Mouse (Mus musculus): ENCODE measurements around the gene Lrrc42. TPM values are rescaled to one million over a fixed set of nuclear protein-coding genes. Genes with fewer than 3 reads are reported as not detected.

Lrrc42 gene
- polyA plus RNA-seq, 1 experiment from 2014 or later: 111 TPM

GRCm38 (mm10) chr4:107248061-107248460, 5.3 kb downstream of the Lrrc42 start:
- no peak overlapping the region for H3K4me3 ChIP-seq (replicated peaks)
- H3K36me3 ChIP-seq: peaks cover 31% of the 10 kb centered on the region
- 96% methylated on average over 3 of the region's 3 CpGs for WGBS
- no peak overlapping the region for H3K4me2 ChIP-seq
- H3K9ac ChIP-seq (replicated peaks): no peak overlapping the region
- H3K27ac ChIP-seq: no peak overlapping the region
- H3K27me3 ChIP-seq: no peaks in the 10 kb centered on the region
- no peaks in the 10 kb centered on the region for H3K9me3 ChIP-seq
- no peak for ATAC-seq (ENCODE audit: insufficient number of reproducible peaks, insufficient read depth, low FRiP score, low TSS enrichment, low read depth)
- peaks cover 37% of the 10 kb centered on the region for H3K4me1 ChIP-seq (replicated peaks)

GRCm38 (mm10) chr4:107247110-107247509, 6.2 kb downstream of the Lrrc42 start:
- Histone ChIP-seq H3K4me2 (no peak overlapping the region), H3K4me1 (replicated peaks) (peaks cover 33% of the 10 kb centered on the region), H3K9ac (replicated peaks) (no peak overlapping the region), H3K27ac (no peak overlapping the region), H3K9me3 (no peaks in the 10 kb centered on the region), H3K27me3 (no peaks in the 10 kb centered on the region), H3K36me3 (peaks cover 38% of the 10 kb centered on the region), H3K4me3 (replicated peaks) (no peak overlapping the region)
- WGBS: 80% methylated on average over 9 of the region's 9 CpGs
- ATAC-seq (ENCODE audit: insufficient number of reproducible peaks, insufficient read depth, low FRiP score, low TSS enrichment, low read depth): no peak

DNA sequence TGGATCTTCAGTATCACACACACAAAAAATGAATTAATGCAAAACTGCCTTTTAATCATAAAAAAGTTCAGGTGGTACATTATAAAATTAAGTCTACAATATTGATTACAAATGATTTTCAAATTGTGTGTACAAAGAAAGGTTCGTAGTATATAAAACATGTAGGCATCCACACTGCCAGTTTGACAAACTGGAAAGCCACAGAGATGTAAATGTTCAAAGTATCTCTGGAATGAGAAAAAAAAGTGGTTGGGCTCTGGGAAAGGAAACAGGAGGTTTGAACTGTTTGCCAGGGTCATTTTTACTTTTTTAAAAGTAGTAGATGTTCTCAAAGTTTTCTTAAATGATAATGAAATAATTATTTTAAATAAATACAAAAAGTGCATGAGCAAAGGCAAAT, 7.3 kb downstream of the Lrrc42 start:
- H3K4me2 ChIP-seq: no peak overlapping the region
- no peaks in the 10 kb centered on the region for H3K27me3 ChIP-seq
- no peak overlapping the region for H3K9ac ChIP-seq (replicated peaks)
- peaks cover 24% of the 10 kb centered on the region for H3K4me1 ChIP-seq (replicated peaks)
- no peak for ATAC-seq (ENCODE audit: insufficient number of reproducible peaks, insufficient read depth, low FRiP score, low TSS enrichment, low read depth)
- H3K9me3 ChIP-seq: no peaks in the 10 kb centered on the region; the same call in 1 of the 2 replicates
- H3K4me3 ChIP-seq (replicated peaks): no peak overlapping the region
- 63% methylated on average over 1 of the region's 1 CpGs for WGBS
- no peak overlapping the region for H3K27ac ChIP-seq
- peaks cover 49% of the 10 kb centered on the region for H3K36me3 ChIP-seq

DNA sequence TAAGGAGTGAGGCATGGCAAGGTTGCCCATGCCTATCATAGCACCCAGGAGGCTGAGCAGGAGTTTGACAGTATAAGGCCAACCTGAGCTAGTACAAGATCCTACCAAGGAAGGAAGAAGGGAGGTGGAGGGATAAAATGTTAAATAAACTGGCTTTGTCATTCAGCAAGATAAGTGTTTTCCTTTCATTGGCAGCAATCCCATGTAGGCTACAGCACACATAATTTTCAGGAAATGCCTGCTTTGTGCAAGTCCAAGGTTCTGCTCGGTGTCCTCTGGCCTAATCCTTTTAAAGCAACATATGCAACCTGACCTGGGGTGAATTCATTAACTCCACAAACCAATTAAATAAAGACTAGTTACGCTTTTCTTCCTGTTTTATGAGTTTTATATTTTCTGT, 8.0 kb downstream of the Lrrc42 start:
- Histone ChIP-seq H3K4me2 (no peak overlapping the region), H3K36me3 (peaks cover 56% of the 10 kb centered on the region), H3K4me3 (replicated peaks) (no peak overlapping the region), H3K9ac (replicated peaks) (no peak overlapping the region), H3K9me3 (no peaks in the 10 kb centered on the region; the same call in 1 of the 2 replicates), H3K27me3 (no peaks in the 10 kb centered on the region), H3K4me1 (replicated peaks) (peaks cover 22% of the 10 kb centered on the region), H3K27ac (no peak overlapping the region)
- ATAC-seq (ENCODE audit: insufficient number of reproducible peaks, insufficient read depth, low FRiP score, low TSS enrichment, low read depth): no peak
- 34% methylated on average over 2 of the region's 2 CpGs for WGBS

- H3K9me3 ChIP-seq: no peaks in the 10 kb centered on the region; the same call in 1 of the 2 replicates
- H3K27ac ChIP-seq: no peak overlapping the region
- no peak overlapping the region for H3K4me3 ChIP-seq (replicated peaks)
- no peaks in the 10 kb centered on the region for H3K27me3 ChIP-seq
- H3K9ac ChIP-seq (replicated peaks): no peak overlapping the region
- WGBS: 76% methylated on average over 6 of the region's 6 CpGs
- ATAC-seq (ENCODE audit: insufficient number of reproducible peaks, insufficient read depth, low FRiP score, low TSS enrichment, low read depth): no peak
- H3K4me1 ChIP-seq (replicated peaks): peaks cover 14% of the 10 kb centered on the region
- peaks cover 72% of the 10 kb centered on the region for H3K36me3 ChIP-seq
- H3K4me2 ChIP-seq: no peak overlapping the region
Measured at GRCm38 (mm10) chr4:107243365-107244333, 9.7 kb downstream of the Lrrc42 start.

DNA sequence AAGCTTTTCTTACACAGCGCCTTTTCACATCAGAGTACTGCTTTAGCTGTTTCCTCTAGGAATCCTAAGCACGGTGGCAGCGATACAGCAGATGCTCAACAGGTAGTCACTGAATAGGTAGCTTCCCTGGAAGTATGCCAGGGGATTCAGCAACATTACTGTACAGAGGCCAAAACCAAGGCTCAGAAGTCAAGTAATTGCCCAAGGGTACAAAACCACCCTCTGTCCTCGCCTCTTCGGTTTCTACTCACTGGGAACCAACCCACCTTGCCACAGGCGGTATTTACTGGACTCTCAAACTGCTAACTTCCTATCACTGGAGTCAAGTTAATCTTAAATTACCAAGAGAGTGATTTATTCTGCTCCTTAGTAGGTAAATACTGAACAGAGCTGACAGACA, 13.1 kb downstream of the Lrrc42 start:
- peaks cover 2% of the 10 kb centered on the region; the same call in 1 of the 2 replicates for H3K4me1 ChIP-seq (replicated peaks)
- no peak overlapping the region for H3K9ac ChIP-seq (replicated peaks)
- 94% methylated on average over 6 of the region's 6 CpGs for WGBS
- H3K27ac ChIP-seq: no peak overlapping the region
- H3K4me2 ChIP-seq: no peak overlapping the region
- no peaks in the 10 kb centered on the region for H3K27me3 ChIP-seq
- no peak overlapping the region for H3K4me3 ChIP-seq (replicated peaks)
- H3K36me3 ChIP-seq: peaks cover 89% of the 10 kb centered on the region
- no peak for ATAC-seq (ENCODE audit: insufficient number of reproducible peaks, insufficient read depth, low FRiP score, low TSS enrichment, low read depth)
- no peaks in the 10 kb centered on the region; the same call in 1 of the 2 replicates for H3K9me3 ChIP-seq

DNA sequence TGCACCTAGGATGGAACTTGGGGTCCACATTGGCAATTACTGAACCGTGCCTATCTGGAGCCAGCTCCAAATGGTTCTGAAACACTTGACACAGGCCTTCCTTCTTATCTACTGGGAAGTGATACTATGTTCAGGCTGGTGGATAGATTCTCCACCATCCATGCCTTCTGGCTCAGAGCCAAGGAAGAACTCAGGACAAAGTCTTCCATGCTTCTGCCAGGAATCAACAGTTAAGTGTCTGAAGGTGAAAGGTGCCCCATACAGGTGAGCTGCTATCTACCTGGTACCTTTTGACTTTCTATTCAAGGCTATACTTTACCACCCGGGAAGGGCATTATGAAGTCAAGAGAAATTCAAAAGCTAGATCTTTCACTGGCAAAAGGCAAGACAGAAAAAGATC, 15.1 kb downstream of the Lrrc42 start:
- Histone ChIP-seq H3K9ac (replicated peaks) (no peak overlapping the region), H3K4me3 (replicated peaks) (no peak overlapping the region), H3K36me3 (peaks cover 93% of the 10 kb centered on the region), H3K4me1 (replicated peaks) (no peaks in the 10 kb centered on the region), H3K27ac (no peak overlapping the region), H3K27me3 (no peaks in the 10 kb centered on the region), H3K9me3 (no peaks in the 10 kb centered on the region; the same call in 1 of the 2 replicates), H3K4me2 (no peak overlapping the region)
- WGBS: 92% methylated on average over 2 of the region's 2 CpGs
- no peak for ATAC-seq (ENCODE audit: insufficient number of reproducible peaks, insufficient read depth, low FRiP score, low TSS enrichment, low read depth)

GRCm38 (mm10) chr4:107232219-107232618, 21.1 kb downstream of the Lrrc42 start:
- Histone ChIP-seq H3K9ac (replicated peaks) (no peak overlapping the region), H3K36me3 (peaks cover 68% of the 10 kb centered on the region), H3K27me3 (no peaks in the 10 kb centered on the region), H3K4me3 (replicated peaks) (no peak overlapping the region), H3K4me1 (replicated peaks) (no peaks in the 10 kb centered on the region), H3K4me2 (no peak overlapping the region), H3K9me3 (no peaks in the 10 kb centered on the region), H3K27ac (no peak overlapping the region)
- 36% methylated on average over 3 of the region's 3 CpGs for WGBS
- no peak for ATAC-seq (ENCODE audit: insufficient number of reproducible peaks, insufficient read depth, low FRiP score, low TSS enrichment, low read depth)

DNA sequence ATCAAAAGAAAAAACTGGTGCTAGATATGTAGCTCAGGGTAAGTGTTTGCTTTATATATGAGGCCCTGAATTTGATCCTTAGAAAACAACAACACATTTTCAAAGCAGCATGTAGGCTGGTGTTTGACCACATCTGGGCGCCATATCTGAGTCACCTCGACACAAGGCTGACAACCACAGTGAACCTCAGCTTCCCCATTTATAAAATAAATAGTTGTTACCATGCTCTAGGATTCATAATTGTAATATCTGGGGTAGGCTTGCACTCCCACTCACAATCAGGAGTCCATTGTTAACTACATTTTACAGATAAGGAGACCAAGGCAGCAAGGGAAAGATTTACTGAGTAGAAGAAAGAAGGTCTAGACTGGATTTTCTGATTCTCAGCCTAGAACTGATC, 27.0 kb downstream of the Lrrc42 start:
- no peak for ATAC-seq (ENCODE audit: insufficient number of reproducible peaks, insufficient read depth, low FRiP score, low TSS enrichment, low read depth)
- WGBS: 92% methylated on average over 2 of the region's 2 CpGs
- Histone ChIP-seq H3K4me1 (replicated peaks) (no peaks in the 10 kb centered on the region), H3K27ac (no peak overlapping the region), H3K27me3 (no peaks in the 10 kb centered on the region), H3K36me3 (peaks cover 11% of the 10 kb centered on the region), H3K4me2 (no peak overlapping the region), H3K9ac (replicated peaks) (no peak overlapping the region), H3K9me3 (no peaks in the 10 kb centered on the region), H3K4me3 (replicated peaks) (no peak overlapping the region)

DNA sequence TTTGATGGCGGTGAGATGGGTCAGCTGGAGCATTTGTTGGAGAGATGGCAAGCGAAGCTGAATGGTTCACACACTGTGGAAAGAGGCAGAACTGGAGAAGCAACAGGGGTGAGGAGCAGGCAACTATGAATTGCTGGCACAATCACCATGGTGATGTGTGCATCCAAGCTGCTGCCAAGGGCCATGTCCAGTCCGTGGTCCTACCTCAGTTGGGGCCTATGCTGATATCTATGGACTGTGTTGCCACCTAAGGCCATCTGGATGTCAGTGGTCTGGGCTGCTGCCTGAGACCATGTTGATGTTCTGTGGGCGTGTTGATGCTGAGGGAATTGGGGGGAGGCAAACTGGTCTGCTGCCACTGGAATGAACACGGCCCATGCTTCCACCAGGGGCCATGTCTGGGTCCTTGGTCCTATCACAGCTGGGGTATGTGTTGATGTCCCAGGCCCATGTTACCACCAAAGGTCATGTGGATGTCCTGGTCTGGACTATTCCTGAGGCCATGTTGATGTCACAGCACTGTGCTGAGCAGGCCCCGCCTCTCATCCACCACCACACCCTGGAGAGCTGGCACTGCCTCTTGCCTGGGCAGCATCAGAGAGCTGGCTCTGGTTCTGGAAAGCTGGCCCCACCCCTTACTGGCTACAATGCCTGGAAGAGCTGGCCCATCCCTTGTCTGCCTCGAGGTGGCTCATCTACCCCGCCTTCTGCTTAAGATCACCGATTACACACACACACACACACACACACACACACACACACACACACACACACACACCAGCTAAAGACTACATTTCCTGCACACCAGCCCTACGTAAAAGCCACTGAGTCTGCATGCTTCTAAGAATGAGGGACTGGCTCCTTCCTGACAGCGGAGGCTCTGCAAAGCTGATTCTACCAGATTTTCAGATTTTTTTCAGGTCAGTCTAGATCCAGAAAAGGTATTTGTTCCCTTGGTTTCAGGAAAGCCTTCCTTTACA, 29.8 kb downstream of the Lrrc42 start:
- Histone ChIP-seq H3K9ac (replicated peaks) (no peak overlapping the region), H3K4me3 (replicated peaks) (no peak overlapping the region), H3K4me2 (no peak overlapping the region), H3K4me1 (replicated peaks) (no peaks in the 10 kb centered on the region), H3K27me3 (no peaks in the 10 kb centered on the region), H3K9me3 (no peaks in the 10 kb centered on the region), H3K36me3 (no peaks in the 10 kb centered on the region), H3K27ac (no peak overlapping the region)
- ATAC-seq (ENCODE audit: insufficient number of reproducible peaks, insufficient read depth, low FRiP score, low TSS enrichment, low read depth): no peak
- WGBS: 77% methylated on average over 11 of the region's 11 CpGs

- H3K27ac ChIP-seq: no peak overlapping the region
- H3K36me3 ChIP-seq: no peaks in the 10 kb centered on the region
- no peaks in the 10 kb centered on the region for H3K9me3 ChIP-seq
- no peak overlapping the region for H3K4me2 ChIP-seq
- ATAC-seq (ENCODE audit: insufficient number of reproducible peaks, insufficient read depth, low FRiP score, low TSS enrichment, low read depth): no peak
- H3K4me3 ChIP-seq (replicated peaks): no peak overlapping the region
- H3K27me3 ChIP-seq: no peaks in the 10 kb centered on the region
- no peak overlapping the region for H3K9ac ChIP-seq (replicated peaks)
- H3K4me1 ChIP-seq (replicated peaks): no peaks in the 10 kb centered on the region
- 87% methylated on average over 5 of the region's 5 CpGs for WGBS
Measured at GRCm38 (mm10) chr4:107221524-107221923, 31.8 kb downstream of the Lrrc42 start.

Measured in limb, embryonic 12.5 days (tissue).